Mouse (Mus musculus) limb, embryonic 10.5 days (tissue): Measurements from ENCODE around the gene Farsb. TPM values are rescaled to one million over a fixed set of nuclear protein-coding genes. Genes with fewer than 3 reads are reported as not detected.

Source experiments
- DNase-seq: peaks from one replicate; pipeline ENCODE4 v3.0.0-alpha.2; 2017; ENCODE audit warnings: low spot score
- H3K27ac ChIP-seq: fragments of 300-500 bp; sonication (generic); 2 replicates; pipeline ENCODE4 v1.5.1; 2016; ENCODE audit warnings: mild to moderate bottlenecking
- H3K27me3 ChIP-seq: fragments of 300-500 bp; sonication (generic); 2 replicates; pipeline ENCODE4 v1.6.1; 2016; ENCODE audit warnings: low read depth, mild to moderate bottlenecking; ENCODE audit not compliant: poor library complexity, severe bottlenecking
- H3K36me3 ChIP-seq: fragments of 300-500 bp; sonication (generic); 2 replicates; pipeline ENCODE4 v1.6.1; 2016; ENCODE audit warnings: mild to moderate bottlenecking, moderate library complexity
- H3K4me1 ChIP-seq: fragments of 300-500 bp; sonication (generic); 2 replicates; pipeline ENCODE4 v1.6.1; 2016
- H3K4me3 ChIP-seq: fragments of 300-500 bp; sonication (generic); 2 replicates; pipeline ENCODE4 v1.5.1; 2016; ENCODE audit warnings: mild to moderate bottlenecking, moderate library complexity
- H3K9me3 ChIP-seq: fragments of 300-500 bp; sonication (generic); replicated peaks from 2 replicates; pipeline ENCODE4 v1.6.1; 2016; ENCODE audit warnings: mild to moderate bottlenecking
- WGBS: fragments of 180-500 bp; shearing (Covaris S2); methylation state at CpG from one replicate; pipeline ENCODE4 v1.1.7; 2016; 5-methylcytosine and 5-hydroxymethylcytosine counted together
- polyA plus RNA-seq: library from polyadenylated mRNA; unstranded; fragments of >200 nt; fragmentation: Nextera tagmentation; extraction: Ambion mirVana; gene quantifications from 2 replicates; pipeline ENCODE4 v1.2.1, GENCODE M21; 2016

Farsb gene
- polyA plus RNA-seq, 1 experiment from 2014 or later: 154 TPM

GRCm38 (mm10) chr1:78399755-78400154 lies 88.9 kb downstream of the Farsb start:
- 77% methylated on average over 3 of the region's 3 CpGs for whole genome bisulfite sequencing
- no peak for DNase-seq
- Histone ChIP-seq H3K27me3 (0 out of 2 replicates have a peak, but pooled peaks cover 5% of the 10 kb centered on the region), H3K27ac (no peak overlapping the region), H3K36me3 (no peaks in the 10 kb centered on the region), H3K9me3 (no peaks in the 10 kb centered on the region), H3K4me1 (peaks cover 13% of the 10 kb centered on the region), H3K4me3 (no peak overlapping the region)

GRCm38 (mm10) chr1:78396320-78396913 lies 92.3 kb downstream of the Farsb start:
- no peaks in the 10 kb centered on the region for H3K36me3 ChIP-seq

DNA sequence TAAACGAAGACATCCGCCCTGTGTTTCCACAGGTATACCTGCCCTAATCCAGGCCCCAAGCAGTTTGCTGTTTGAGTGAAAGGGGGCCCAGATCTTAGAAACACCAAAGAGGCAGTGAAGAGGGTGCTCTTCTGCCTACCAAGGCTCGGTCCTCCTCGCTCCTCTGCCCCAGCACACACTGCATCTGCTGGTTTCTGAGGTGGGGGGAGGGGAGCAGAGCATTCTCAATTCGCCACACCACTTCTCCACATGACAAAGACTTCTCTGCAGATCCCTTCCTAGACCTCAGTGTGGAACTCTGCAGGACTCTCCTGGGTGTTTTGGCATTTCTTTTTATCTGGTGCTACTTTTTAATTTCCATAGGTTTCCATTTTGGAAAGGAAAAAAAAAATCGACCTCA lies 93.0 kb downstream of the Farsb start:
- 43% methylated on average over 6 of the region's 6 CpGs for WGBS
- no peak overlapping the region for H3K27ac ChIP-seq
- no peak for DNase-seq

More at GRCm38 (mm10) chr1:78396320-78396913, 92.3 kb downstream of the Farsb start:
- H3K4me3 ChIP-seq: no peak overlapping the region
- DNase-seq: no peak
- 49% methylated on average over 8 of the region's 8 CpGs for WGBS
- H3K27ac ChIP-seq: no peak overlapping the region
- H3K9me3 ChIP-seq: no peaks in the 10 kb centered on the region
- H3K4me1 ChIP-seq: peaks cover 13% of the 10 kb centered on the region
- H3K27me3 ChIP-seq: no peaks in the 10 kb centered on the region

GRCm38 (mm10) chr1:78395191-78395735 lies 93.4 kb downstream of the Farsb start:
- H3K9me3 ChIP-seq: no peaks in the 10 kb centered on the region
- 66% methylated on average over 8 of the region's 8 CpGs for WGBS

More for the DNA sequence above, 93.0 kb downstream of the Farsb start:
- H3K27me3 ChIP-seq: no peaks in the 10 kb centered on the region
- no peaks in the 10 kb centered on the region for H3K36me3 ChIP-seq
- H3K9me3 ChIP-seq: no peaks in the 10 kb centered on the region
- peaks cover 13% of the 10 kb centered on the region for H3K4me1 ChIP-seq
- H3K4me3 ChIP-seq: no peak overlapping the region

GRCm38 (mm10) chr1:78388848-78389247 lies 99.8 kb downstream of the Farsb start:
- 15% methylated on average over 3 of the region's 3 CpGs for WGBS
- no peak overlapping the region for H3K4me3 ChIP-seq

More at GRCm38 (mm10) chr1:78395191-78395735, 93.4 kb downstream of the Farsb start:
- DNase-seq: no peak
- Histone ChIP-seq H3K4me1 (peaks cover 13% of the 10 kb centered on the region), H3K4me3 (no peak overlapping the region), H3K36me3 (no peaks in the 10 kb centered on the region), H3K27me3 (no peaks in the 10 kb centered on the region), H3K27ac (no peak overlapping the region)

DNA sequence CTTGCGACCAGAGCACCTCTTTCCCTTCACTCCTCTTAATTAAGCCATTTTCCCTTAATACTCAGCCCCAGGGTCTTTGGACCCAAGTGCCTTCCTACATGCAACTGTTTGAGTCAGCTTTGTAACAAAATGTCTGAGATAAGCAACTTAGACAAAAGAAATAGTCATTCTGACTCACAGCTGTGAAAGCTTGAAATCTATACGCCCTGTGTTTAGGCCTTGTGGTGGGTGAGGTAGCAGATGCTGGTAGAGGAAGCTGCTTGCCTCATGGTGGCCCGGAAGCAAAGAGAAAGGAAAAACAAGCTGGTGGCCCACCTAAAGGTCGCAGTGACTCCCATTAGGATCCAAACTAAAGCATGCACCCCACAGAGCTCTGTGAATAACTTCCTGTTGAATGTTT lies 100.8 kb downstream of the Farsb start:
- Histone ChIP-seq H3K27me3 (no peaks in the 10 kb centered on the region), H3K9me3 (no peaks in the 10 kb centered on the region), H3K27ac (no peak overlapping the region), H3K4me1 (no peaks in the 10 kb centered on the region), H3K36me3 (no peaks in the 10 kb centered on the region), H3K4me3 (no peak overlapping the region)
- 68% methylated on average over 4 of the region's 4 CpGs for WGBS
- DNase-seq: no peak

More at GRCm38 (mm10) chr1:78388848-78389247, 99.8 kb downstream of the Farsb start:
- DNase-seq: no peak
- no peaks in the 10 kb centered on the region for H3K9me3 ChIP-seq
- no peak overlapping the region for H3K27ac ChIP-seq
- H3K4me1 ChIP-seq: no peaks in the 10 kb centered on the region
- H3K27me3 ChIP-seq: no peaks in the 10 kb centered on the region
- no peaks in the 10 kb centered on the region for H3K36me3 ChIP-seq

DNA sequence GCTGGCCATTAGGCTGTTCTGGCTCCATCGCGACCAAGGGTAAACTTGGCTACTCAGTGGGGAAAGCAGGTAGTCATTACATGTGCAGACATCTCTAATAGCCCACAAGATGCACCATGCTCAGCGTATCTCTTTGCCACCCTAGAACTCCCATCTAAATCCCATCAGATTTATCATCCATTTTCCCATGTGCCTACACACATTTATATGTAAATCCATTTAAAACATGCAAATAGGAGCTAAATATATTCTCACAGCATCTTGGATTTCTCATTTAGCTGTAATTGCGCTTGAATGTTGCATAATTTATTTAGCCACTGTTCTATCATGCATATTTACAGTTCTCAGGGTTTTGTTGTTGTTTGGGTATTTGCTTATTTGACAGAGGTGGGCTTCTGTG lies 107.7 kb downstream of the Farsb start:
- 92% methylated on average over 4 of the region's 4 CpGs for WGBS
- H3K4me1 ChIP-seq: peaks cover 7% of the 10 kb centered on the region
- H3K27me3 ChIP-seq: no peaks in the 10 kb centered on the region
- H3K36me3 ChIP-seq: no peaks in the 10 kb centered on the region
- H3K4me3 ChIP-seq: no peak overlapping the region
- H3K27ac ChIP-seq: no peak overlapping the region
- H3K9me3 ChIP-seq: no peaks in the 10 kb centered on the region
- no peak for DNase-seq

DNA sequence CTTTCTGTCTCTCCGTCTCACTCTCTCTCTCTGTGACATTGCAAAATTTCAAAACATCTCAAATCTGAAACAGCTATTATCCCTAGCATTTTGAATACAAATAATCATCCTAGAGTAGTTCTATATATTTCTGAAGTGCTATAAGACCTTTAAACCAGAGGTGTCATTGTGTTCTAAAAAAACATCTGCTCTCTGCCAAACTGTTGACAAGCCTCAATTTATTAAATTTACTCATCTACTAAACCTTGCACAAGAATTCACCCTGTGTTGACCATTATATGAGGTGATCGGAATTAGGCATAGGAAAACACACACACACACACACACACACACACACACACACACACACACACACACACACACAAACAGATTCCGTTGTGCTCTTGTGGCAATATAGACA lies 113.6 kb downstream of the Farsb start:
- WGBS: 94% methylated on average over 3 of the region's 3 CpGs
- H3K27ac ChIP-seq: no peak overlapping the region
- H3K4me3 ChIP-seq: no peak overlapping the region
- no peaks in the 10 kb centered on the region for H3K36me3 ChIP-seq
- DNase-seq: no peak
- H3K9me3 ChIP-seq: no peaks in the 10 kb centered on the region
- H3K27me3 ChIP-seq: no peaks in the 10 kb centered on the region
- H3K4me1 ChIP-seq: peaks cover 13% of the 10 kb centered on the region

GRCm38 (mm10) chr1:78373836-78374235 lies 114.9 kb downstream of the Farsb start:
- Histone ChIP-seq H3K4me3 (no peak overlapping the region), H3K27me3 (no peaks in the 10 kb centered on the region), H3K36me3 (no peaks in the 10 kb centered on the region), H3K27ac (no peak overlapping the region), H3K9me3 (no peaks in the 10 kb centered on the region), H3K4me1 (peaks cover 13% of the 10 kb centered on the region)
- no peak for DNase-seq
- WGBS: 94% methylated on average over 5 of the region's 5 CpGs

- no peak for DNase-seq
- Histone ChIP-seq H3K9me3 (no peaks in the 10 kb centered on the region), H3K36me3 (no peaks in the 10 kb centered on the region), H3K4me1 (peaks cover 13% of the 10 kb centered on the region), H3K27ac (no peak overlapping the region), H3K4me3 (no peak overlapping the region), H3K27me3 (no peaks in the 10 kb centered on the region)
- WGBS: 93% methylated on average over 9 of the region's 9 CpGs
Observed at GRCm38 (mm10) chr1:78372316-78372715, 116.4 kb downstream of the Farsb start.

- Histone ChIP-seq H3K36me3 (no peaks in the 10 kb centered on the region), H3K27ac (no peak overlapping the region), H3K4me3 (no peak overlapping the region), H3K9me3 (no peaks in the 10 kb centered on the region), H3K4me1 (peaks cover 7% of the 10 kb centered on the region), H3K27me3 (no peaks in the 10 kb centered on the region)
- WGBS: 86% methylated on average over 2 of the region's 2 CpGs
- no peak for DNase-seq
Observed at GRCm38 (mm10) chr1:78371569-78372236, 117.0 kb downstream of the Farsb start.

- H3K27ac ChIP-seq: no peak overlapping the region
- peaks cover 6% of the 10 kb centered on the region; the same call in 1 of the 2 replicates for H3K4me1 ChIP-seq
- no peak for DNase-seq
- H3K27me3 ChIP-seq: no peaks in the 10 kb centered on the region
- H3K36me3 ChIP-seq: no peaks in the 10 kb centered on the region
- H3K4me3 ChIP-seq: no peak overlapping the region
- H3K9me3 ChIP-seq: no peaks in the 10 kb centered on the region
- 54% methylated on average over 6 of the region's 6 CpGs for WGBS
Observed at GRCm38 (mm10) chr1:78370121-78370520, 118.6 kb downstream of the Farsb start.
